Mouse (Mus musculus): Measurements from ENCODE around the gene Gm17677.

Gene Gm17677

DNA sequence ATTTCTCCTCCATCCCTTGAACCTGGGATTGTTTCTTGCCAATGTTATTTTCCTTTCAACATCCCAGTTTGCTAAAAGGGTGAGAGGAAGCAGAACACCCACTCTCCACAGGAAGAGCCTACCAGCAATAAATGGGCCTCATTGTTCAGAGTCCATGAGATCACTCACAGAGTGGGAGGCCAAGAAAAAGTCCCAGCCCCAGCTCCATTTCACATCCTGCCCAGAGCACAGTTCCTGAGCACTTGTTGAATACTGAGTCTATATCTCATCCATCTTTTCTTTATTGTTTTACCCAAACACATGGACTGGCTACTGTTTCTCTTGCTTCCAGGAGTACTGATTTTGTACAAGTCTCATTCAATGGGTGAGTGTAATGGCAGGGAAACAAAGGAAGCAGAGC lies at the start of gene Gm17677:
TSS of gene Gm17677 (plus strand) at position 301 of the 400 bp plus-strand sequence.
- no peak for DNase-seq (ENCODE audit: low read depth)

DNA sequence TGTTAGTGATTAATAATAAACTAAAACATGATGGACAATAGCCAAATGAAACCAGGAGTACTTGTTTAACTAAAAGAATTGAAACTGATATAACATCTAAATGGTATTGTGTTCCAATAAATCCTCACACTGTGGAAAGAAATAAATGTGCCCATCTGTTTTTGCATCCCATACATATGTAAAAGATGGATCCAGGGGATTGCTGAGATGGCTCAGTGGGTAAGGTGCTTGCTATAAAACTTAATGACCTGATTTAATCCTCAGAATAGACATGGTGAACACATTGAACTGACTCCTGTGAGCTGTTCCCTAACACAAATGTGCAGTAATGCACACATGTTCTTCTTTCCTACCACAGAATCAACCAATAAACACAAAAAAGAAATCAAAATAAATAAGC lies 48.9 kb upstream of the Gm17677 start:
- no peak for DNase-seq (ENCODE audit: low read depth)

DNA sequence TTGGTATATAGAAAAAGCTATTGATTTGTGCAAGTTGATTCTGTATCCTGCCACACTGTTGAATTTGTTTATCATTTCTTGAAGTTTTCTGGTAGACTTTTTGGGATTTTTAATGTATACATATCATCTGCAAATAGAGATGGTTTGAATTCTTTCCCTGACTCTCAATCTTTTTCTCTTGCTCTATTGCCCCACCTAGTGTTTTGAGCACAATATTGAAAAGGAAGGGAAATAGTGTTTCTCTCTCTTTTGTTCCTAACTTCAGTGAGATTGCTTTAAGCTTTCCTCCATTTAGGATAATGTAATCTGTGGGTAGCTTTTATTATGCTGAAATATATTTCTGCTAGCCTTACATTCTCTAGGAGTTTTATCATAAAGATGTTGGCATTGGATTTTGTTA lies 33.6 kb upstream of the Gm17677 start:
- DNase-seq (ENCODE audit: low read depth) = no peak

DNA sequence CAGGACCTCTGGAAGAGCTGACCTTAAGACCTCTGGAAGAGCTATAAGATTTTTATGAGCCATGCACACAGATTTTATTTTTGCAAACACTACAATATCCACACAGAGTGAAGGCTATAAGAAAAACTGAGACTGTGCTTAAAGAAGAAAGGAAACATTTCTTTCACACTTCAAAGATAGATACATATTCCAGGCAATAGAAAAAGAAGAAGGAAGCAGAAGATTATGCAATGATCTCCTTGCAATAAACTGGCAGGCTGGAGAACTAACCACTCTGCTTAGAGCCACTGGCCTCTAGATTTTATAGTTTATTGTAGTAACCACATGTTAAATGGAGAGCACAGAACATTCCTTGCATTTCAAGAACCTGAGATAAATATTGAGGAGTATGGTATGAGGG lies 16.0 kb downstream of the Gm17677 start:
- DNase-seq (ENCODE audit: low read depth) = no peak

DNA sequence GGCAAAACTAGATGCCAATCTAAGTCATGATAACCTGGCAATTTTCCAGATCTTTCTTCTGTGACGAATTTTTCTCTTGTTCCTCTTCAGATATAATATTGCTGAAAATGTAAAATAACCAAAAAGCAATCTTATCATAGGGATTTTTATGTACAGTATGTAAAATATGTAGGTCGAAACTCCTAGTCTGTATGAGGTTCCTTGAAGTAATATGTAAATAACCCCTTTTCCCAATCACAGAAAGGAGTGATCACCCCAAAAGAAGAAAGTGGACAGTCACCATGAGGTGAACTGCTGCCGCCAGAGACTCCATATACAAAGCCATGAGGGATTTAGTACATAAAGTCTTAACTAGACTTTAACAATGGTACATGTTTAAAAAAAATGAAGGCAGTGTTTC lies 37.2 kb downstream of the Gm17677 start, which contains the start of gene Gm17727:
TSS of gene Gm17727 (minus strand) at position 101 of the 400 bp plus-strand sequence.
- no peak for DNase-seq (ENCODE audit: low read depth)

DNA sequence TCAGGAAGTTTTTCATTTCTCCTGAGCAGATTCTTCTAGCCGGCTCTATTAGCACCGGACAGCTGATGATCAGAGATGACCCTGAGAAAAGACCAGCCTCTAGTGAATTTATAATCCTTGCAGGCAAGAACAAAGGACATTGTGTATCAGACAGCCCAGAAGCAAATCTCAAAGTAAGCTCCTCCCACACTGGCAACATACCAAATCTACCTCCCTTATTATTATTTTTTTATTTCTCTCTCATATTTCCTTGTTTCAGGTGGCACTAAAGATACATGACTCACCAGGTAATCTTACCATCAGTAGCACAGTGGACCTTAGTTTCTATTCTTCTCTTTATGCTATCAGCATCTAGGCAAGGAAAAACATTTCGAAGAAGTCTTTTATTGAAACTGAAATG lies 49.2 kb downstream of the Gm17677 start, which contains the start of the genes Gm27235 and D730048I06Rik:
TSS of gene Gm27235 (minus strand) at position 101 of the 400 bp plus-strand sequence.
TSS of gene D730048I06Rik (minus strand) at position 112 of the 400 bp plus-strand sequence.
- DNase-seq (ENCODE audit: low read depth) = no peak

Measured in c-Kit-positive CD71-positive TER-119-negative erythroid progenitor cells, embryonic 14.5 days (primary cell).